Mouse (Mus musculus): ENCODE data around the gene Dcaf17. TPM values are rescaled to one million over a fixed set of nuclear protein-coding genes. Genes with fewer than 3 reads are reported as not detected.

The Dcaf17 gene
- polyA plus RNA-seq (2012; rRNA removed) = 7.6 and 8.0 TPM in 2 replicates

DNA sequence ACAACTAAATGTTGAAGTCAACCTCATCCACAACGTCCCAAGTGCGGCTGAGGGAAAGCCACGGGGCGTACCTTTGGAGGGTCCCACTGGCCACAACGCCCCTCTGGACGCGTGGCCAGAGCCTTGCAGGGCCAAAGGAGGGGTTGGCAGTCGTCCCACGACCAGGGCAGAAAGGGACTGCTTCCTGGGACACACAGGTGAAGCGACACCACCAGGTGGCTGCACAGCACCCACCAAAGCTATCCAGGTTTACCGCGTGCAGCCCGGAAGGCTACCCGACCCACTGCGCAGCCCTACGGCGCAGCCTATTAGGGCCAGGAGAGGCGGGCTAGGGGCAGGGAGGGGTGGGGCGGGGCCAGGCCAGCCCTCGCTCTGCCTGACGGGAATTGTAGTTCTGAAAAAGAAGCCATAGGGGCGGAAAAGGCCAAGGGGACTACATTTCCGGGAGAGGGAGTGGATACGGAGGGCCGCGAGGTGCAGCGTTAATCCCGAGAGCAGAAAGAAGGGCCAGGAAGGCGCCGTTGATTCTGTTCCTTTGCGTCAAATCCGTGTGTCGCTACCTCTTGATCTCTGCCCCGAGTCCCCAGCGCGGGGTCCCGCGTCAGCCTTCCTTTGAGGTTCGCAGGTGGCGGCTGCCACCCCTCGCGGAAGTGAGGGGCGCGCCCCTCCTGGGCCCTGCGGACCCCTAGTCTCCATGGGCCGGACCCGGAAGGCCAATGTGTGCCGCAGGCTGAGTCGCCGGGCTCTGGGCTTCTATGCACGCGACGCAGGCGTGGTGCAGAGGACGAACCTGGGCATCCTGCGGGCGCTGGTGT is at the start of gene Dcaf17, which contains the start of gene Mettl8:
Dcaf17 (plus strand) TSS at position 29 of the 815 bp plus-strand sequence.
Mettl8 (minus strand) TSS at position 284 of the 815 bp plus-strand sequence.
- 0 out of 2 replicates have a peak, but pooled peaks have one; percentile 3 for TF ChIP-seq CTCF (IDR thresholded peaks at IDR 0.05; ENCODE audit: extremely low read depth, insufficient read depth, low read length)
- TF ChIP-seq POLR2A (IDR thresholded peaks at IDR 0.05; ENCODE audit: extremely low read depth, insufficient read depth, low read length) = peak; percentile 86
- Histone ChIP-seq H3K4me3 (ENCODE audit: insufficient read depth, low read length) (peak within 1 kb of the TSS; percentile 70), H3K4me1 (ENCODE audit: control insufficient read depth, insufficient read depth, low read length) (no peaks in the 10 kb centered on the region; the same call in 1 of the 2 replicates), H3K27ac (ENCODE audit: insufficient read depth, low read length) (peak within 1 kb of the TSS; percentile 68; the same call in 1 of the 2 replicates)

DNA sequence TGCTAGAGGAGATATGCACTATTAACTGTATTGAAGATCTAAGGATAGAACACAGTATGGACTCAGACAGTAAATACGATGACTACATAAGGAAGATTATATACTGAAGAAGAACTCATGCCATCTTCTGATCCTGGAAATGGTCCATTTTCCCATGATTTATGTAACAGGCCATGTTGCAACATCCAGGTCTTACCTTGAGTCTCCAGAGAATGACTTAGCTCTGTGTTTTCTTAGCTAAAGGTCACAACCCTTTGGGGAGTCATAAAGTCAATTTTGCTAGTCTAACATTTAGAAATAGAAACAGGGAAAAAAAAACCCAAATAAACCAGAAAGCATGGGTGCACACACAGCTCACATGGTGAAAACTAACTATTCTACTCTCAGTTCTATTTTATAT is 43.3 kb upstream of the Dcaf17 start:
- Histone ChIP-seq H3K4me1 (ENCODE audit: control insufficient read depth, insufficient read depth, low read length) (no peaks in the 10 kb centered on the region), H3K27ac (ENCODE audit: insufficient read depth, low read length) (no peak overlapping the region), H3K4me3 (ENCODE audit: insufficient read depth, low read length) (no peak overlapping the region)
- no peak for TF ChIP-seq POLR2A (IDR thresholded peaks at IDR 0.05; ENCODE audit: extremely low read depth, insufficient read depth, low read length)

DNA sequence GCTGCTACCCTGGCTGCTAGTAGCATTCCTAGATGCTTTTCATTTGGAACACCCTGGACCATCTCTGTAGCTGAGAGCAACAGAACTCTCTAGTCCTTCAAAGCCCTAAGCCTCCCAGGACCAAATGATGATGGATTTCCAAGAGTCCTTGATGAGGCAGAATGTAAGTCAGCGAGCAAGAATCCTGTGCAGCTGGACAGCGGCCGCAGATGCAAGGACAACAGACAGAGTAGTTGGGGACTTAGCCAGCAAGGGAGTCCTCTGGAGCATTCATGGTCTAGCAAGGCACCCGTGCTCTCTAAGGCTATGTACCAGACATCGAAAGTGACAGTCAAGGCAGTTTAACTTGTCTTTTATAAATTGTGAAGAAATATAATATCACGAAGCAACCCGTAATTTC is 41.6 kb upstream of the Dcaf17 start:
- no peaks in the 10 kb centered on the region for H3K4me1 ChIP-seq (ENCODE audit: control insufficient read depth, insufficient read depth, low read length)
- no peak overlapping the region for H3K4me3 ChIP-seq (ENCODE audit: insufficient read depth, low read length)
- TF ChIP-seq CTCF (IDR thresholded peaks at IDR 0.05; ENCODE audit: extremely low read depth, insufficient read depth, low read length) = no peak
- TF ChIP-seq POLR2A (IDR thresholded peaks at IDR 0.05; ENCODE audit: extremely low read depth, insufficient read depth, low read length) = no peak
- H3K27ac ChIP-seq (ENCODE audit: insufficient read depth, low read length) = no peak overlapping the region

DNA sequence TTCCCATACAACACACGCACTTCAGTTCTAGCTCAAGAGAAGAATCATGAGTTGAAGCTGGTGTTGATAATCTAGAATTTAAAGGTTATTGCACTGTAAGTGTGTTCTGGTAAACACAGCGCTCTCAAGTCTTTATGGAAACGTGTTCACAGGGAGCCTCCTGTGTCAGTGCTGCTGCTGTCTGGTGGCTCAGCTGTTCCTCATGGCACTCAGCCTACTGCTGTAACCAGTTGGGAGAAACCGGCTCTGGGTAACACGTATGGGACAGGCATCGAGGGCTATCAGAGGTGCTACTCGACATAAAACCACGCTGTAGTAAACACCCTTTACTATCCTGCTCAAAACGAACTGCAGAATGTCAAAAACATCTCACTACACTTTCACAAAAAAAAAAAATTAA is 35.9 kb upstream of the Dcaf17 start:
- Histone ChIP-seq H3K4me3 (ENCODE audit: insufficient read depth, low read length) (no peak overlapping the region), H3K4me1 (ENCODE audit: control insufficient read depth, insufficient read depth, low read length) (peaks cover 9% of the 10 kb centered on the region), H3K27ac (ENCODE audit: insufficient read depth, low read length) (no peak overlapping the region)
- no peak for TF ChIP-seq POLR2A (IDR thresholded peaks at IDR 0.05; ENCODE audit: extremely low read depth, insufficient read depth, low read length)
- no peak for TF ChIP-seq CTCF (IDR thresholded peaks at IDR 0.05; ENCODE audit: extremely low read depth, insufficient read depth, low read length)

DNA sequence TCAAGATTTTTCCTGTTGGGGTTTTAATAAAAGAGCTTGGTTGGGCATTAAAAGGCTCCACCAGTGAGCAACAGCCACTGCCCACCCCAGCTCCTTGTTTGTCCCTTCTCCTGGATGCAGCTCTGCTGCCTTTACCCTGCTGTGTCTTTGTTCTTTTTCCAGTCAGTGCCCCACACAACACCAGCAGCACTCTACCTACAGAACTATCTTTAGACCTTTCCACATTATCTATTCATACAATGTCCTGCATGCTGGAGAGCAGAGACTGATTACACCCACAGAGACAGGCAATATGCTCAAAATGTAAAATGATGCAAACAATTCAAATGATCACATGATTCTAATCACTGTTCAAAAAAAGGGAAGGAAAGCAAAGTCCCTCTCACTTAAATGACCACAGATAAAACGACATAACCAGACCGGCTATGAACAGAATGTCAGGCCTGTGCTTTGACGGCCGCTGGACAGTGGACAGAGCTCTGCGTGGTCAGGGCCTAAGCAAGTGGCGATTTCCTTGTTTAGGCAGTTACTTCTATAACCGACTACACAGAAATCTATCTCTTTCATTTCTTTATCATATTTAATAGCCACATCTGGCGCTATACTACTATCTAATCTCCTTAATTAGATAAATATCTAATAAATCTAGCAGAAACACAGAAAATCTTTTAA is 35.3 kb upstream of the Dcaf17 start:
- TF ChIP-seq POLR2A (IDR thresholded peaks at IDR 0.05; ENCODE audit: extremely low read depth, insufficient read depth, low read length) (no peak), CTCF (IDR thresholded peaks at IDR 0.05; ENCODE audit: extremely low read depth, insufficient read depth, low read length) (no peak)
- Histone ChIP-seq H3K27ac (ENCODE audit: insufficient read depth, low read length) (peak overlapping the region; percentile 45; the same call in 1 of the 2 replicates), H3K4me3 (ENCODE audit: insufficient read depth, low read length) (no peak overlapping the region), H3K4me1 (ENCODE audit: control insufficient read depth, insufficient read depth, low read length) (peaks cover 9% of the 10 kb centered on the region)

DNA sequence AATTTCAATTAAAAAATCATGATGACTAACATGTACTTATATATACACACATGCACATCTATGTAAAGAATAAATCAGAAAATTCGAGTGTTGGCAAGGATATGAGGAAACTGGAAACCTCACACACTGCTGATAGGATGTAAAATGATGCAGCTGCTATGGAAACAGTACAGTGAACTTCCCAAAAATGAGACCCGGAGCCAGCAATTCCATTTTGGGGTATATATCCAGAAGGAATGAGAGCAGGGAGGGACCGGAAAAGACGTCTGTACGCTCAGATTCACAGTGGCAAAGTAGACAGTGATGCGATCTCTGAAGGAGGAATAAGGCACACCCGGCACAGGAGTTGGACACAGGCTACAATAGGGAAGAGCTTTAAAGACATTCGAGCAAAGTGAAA is 34.5 kb upstream of the Dcaf17 start:
- TF ChIP-seq CTCF (IDR thresholded peaks at IDR 0.05; ENCODE audit: extremely low read depth, insufficient read depth, low read length) (no peak), POLR2A (IDR thresholded peaks at IDR 0.05; ENCODE audit: extremely low read depth, insufficient read depth, low read length) (no peak)
- H3K4me3 ChIP-seq (ENCODE audit: insufficient read depth, low read length) = peak overlapping the region; percentile 23
- H3K4me1 ChIP-seq (ENCODE audit: control insufficient read depth, insufficient read depth, low read length) = peaks cover 9% of the 10 kb centered on the region
- H3K27ac ChIP-seq (ENCODE audit: insufficient read depth, low read length) = 0 out of 2 replicates have a peak overlapping the region, but pooled peaks have one; percentile 10

DNA sequence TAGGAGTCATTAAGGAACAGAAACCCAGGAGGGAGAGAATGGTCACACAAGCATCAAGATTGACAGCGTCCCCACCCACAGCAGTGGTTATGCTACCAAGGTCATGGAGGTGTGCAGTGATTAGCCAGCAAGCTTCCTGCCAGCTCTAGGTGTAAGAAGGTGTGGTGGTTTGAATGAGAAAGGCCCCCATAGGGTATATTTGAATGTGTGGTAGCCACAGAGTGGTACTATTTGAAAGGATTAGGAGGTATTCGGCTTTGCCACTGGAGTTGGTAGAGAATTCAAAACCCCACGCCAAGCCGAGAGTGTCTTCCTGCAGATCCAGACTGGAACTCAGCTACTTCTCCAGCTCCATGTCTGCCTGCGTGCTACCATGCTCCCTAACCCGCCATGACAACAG is 32.1 kb upstream of the Dcaf17 start:
- H3K4me3 ChIP-seq (ENCODE audit: insufficient read depth, low read length) = no peak overlapping the region
- H3K27ac ChIP-seq (ENCODE audit: insufficient read depth, low read length) = no peak overlapping the region
- peaks cover 9% of the 10 kb centered on the region for H3K4me1 ChIP-seq (ENCODE audit: control insufficient read depth, insufficient read depth, low read length)
- TF ChIP-seq POLR2A (IDR thresholded peaks at IDR 0.05; ENCODE audit: extremely low read depth, insufficient read depth, low read length) = no peak
- no peak for TF ChIP-seq CTCF (IDR thresholded peaks at IDR 0.05; ENCODE audit: extremely low read depth, insufficient read depth, low read length)

DNA sequence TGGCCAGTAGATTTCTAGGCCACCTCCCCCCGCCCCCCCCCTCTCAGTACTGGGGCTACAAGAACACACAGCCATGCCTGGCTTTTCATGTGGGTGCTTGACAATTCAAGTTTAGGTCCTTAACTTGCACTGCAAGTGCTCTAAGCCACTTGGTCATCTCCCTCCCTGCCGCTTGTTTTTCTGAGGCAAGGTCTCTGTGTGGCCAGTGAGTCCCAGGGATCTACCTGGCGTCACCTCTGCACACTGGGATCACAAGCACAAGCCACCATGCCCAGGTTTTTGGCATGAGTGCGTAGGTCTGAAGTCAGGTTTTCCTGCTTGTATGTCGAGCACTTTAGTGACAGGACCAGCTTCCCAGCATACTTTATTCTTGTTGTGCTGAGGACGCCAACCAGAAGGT is 31.1 kb upstream of the Dcaf17 start:
- H3K4me1 ChIP-seq (ENCODE audit: control insufficient read depth, insufficient read depth, low read length) = peaks cover 9% of the 10 kb centered on the region
- TF ChIP-seq CTCF (IDR thresholded peaks at IDR 0.05; ENCODE audit: extremely low read depth, insufficient read depth, low read length) (no peak), POLR2A (IDR thresholded peaks at IDR 0.05; ENCODE audit: extremely low read depth, insufficient read depth, low read length) (no peak)
- H3K4me3 ChIP-seq (ENCODE audit: insufficient read depth, low read length) = no peak overlapping the region
- H3K27ac ChIP-seq (ENCODE audit: insufficient read depth, low read length) = no peak overlapping the region

DNA sequence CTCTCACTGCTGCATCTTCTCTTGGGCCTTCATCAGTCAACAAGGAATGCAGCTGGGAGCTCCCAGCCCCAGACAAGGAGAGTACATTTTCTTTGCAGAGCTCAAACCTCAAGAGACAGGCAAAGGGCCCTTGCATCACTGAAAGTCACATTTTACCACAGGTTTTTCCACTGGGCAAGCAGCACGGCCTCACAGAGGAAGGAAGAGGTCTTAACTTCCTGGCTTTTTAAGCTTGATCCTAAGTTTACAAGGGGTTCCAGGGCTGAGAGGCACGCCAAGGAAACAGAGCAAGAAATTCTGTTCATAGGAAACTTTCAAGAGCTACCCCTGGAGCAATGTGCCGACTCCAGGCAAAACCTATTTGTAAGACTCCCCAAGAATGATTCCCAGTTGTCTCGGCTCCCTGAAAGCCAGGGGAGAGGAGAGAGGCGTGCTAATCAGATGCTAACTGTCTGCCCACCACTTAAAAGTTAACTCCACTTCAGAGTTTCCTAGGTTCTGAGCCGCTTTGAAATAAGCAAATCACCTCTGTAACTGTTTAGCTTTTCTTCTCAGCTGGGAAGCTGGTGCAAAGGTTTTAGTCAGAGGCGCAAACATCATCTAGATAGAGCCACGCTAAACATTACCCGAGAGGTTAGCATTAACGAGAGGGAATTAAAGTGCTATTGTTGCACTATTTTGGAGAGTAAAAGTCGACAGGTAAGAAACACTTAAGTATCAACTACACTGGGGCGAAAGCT is 29.4 kb upstream of the Dcaf17 start:
- Histone ChIP-seq H3K4me3 (ENCODE audit: insufficient read depth, low read length) (no peak overlapping the region), H3K27ac (ENCODE audit: insufficient read depth, low read length) (no peak overlapping the region), H3K4me1 (ENCODE audit: control insufficient read depth, insufficient read depth, low read length) (peaks cover 4% of the 10 kb centered on the region)
- TF ChIP-seq CTCF (IDR thresholded peaks at IDR 0.05; ENCODE audit: extremely low read depth, insufficient read depth, low read length) = no peak
- no peak for TF ChIP-seq POLR2A (IDR thresholded peaks at IDR 0.05; ENCODE audit: extremely low read depth, insufficient read depth, low read length)
